Mouse (Mus musculus) small intestine, adult 2 months (tissue): ENCODE measurements around the gene Zc3h4.

Experiments used
- CTCF ChIP-seq: fragments of 200-500 bp; IDR thresholded peaks from 2 replicates; pipeline ENCODE4 v1.5.1; 2012; ENCODE audit warnings: low read depth, mild to moderate bottlenecking, control low read depth, inconsistent platforms, low read length, moderate library complexity, mixed read lengths; ENCODE audit not compliant: insufficient replicate concordance, insufficient read length; ENCODE audit errors: extremely low read depth
- POLR2A ChIP-seq: fragments of 200-500 bp; IDR thresholded peaks from 2 replicates; pipeline ENCODE4 v1.6.1; 2012; ENCODE audit warnings: low read depth, mild to moderate bottlenecking, control low read depth, inconsistent platforms, low read length, moderate library complexity

DNA sequence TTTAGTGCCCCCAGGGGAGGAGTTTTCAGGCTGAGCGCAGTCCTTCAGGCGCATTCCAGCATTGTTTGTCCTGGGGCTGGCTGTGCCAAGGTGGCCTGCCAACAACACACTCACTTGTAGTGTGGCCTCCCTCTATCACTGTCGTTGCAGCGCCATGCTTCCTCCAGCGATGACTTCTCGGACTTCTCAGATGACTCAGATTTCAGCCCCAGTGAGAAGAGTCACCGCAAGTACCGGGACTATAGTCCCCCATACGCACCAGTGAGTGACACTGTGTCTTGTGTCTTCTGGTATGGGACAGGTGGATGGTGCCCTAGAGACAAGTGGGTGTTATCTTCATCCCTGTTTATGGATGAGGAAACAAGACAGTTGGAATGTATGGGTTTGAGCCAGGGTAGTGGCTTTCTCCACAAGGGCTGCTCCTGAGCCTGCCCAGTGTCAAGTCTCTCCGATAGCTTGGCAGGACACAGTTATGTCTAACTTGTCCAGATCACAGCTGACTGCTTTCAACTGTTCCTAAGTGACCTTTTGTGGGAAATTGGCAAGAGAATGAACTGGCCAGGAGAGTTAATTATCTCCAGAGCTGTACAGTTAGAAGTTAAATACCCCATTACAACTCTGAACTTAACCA lies 16.5 kb downstream of the Zc3h4 start:
- TF ChIP-seq CTCF: no peak
- TF ChIP-seq POLR2A: no peak
